Mouse (Mus musculus) forebrain, embryonic 15.5 days (tissue): ENCODE data around the gene Arhgef15. TPM values are rescaled to one million over a fixed set of nuclear protein-coding genes. Genes with fewer than 3 reads are reported as not detected.
A peak's percentile ranks its signal among the peaks of the same experiment; 100 is the strongest.
"Not testable (repeated sequence)": the region's sequence is repeated elsewhere in the genome, so short reads cannot be mapped to it uniquely, and the experiment has no call there.

Experiments used
- ATAC-seq: fragments of 200-750 bp; cut with Nextera tagmentation; replicated peaks from 2 replicates; pipeline ENCODE4 v1.8.0; 2017; ENCODE audit warnings: mild to moderate bottlenecking, moderate TSS enrichment, moderate library complexity
- H3K27ac ChIP-seq: fragments of 300-500 bp; sonication (generic); replicated peaks from 2 replicates; pipeline ENCODE4 v1.5.1; 2015; ENCODE audit warnings: mild to moderate bottlenecking, inconsistent platforms
- H3K27me3 ChIP-seq: fragments of 300-500 bp; sonication (generic); 2 replicates; pipeline ENCODE4 v1.6.1; 2015; ENCODE audit warnings: inconsistent platforms
- H3K36me3 ChIP-seq: fragments of 300-500 bp; sonication (generic); 2 replicates; pipeline ENCODE4 v1.6.1; 2015; ENCODE audit warnings: mild to moderate bottlenecking, inconsistent platforms
- H3K4me1 ChIP-seq: fragments of 300-500 bp; sonication (generic); 2 replicates; pipeline ENCODE4 v1.6.1; 2015; ENCODE audit warnings: inconsistent platforms
- H3K4me2 ChIP-seq: fragments of 300-500 bp; sonication (generic); replicated peaks from 2 replicates; pipeline ENCODE4 v1.6.1; 2015; ENCODE audit warnings: mild to moderate bottlenecking, inconsistent platforms
- H3K4me3 ChIP-seq: fragments of 300-500 bp; sonication (generic); 2 replicates; pipeline ENCODE4 v1.5.1; 2015; ENCODE audit warnings: mild to moderate bottlenecking, inconsistent platforms
- H3K9ac ChIP-seq: fragments of 300-500 bp; sonication (generic); replicated peaks from 2 replicates; pipeline ENCODE4 v1.6.1; 2015; ENCODE audit warnings: mild to moderate bottlenecking, inconsistent platforms
- H3K9me3 ChIP-seq: fragments of 300-500 bp; sonication (generic); 2 replicates; pipeline ENCODE4 v1.6.1; 2016; ENCODE audit warnings: inconsistent platforms
- WGBS: fragments of 180-500 bp; shearing (Covaris S2); methylation state at CpG from one replicate; pipeline ENCODE4 v1.1.7; 2015; ENCODE audit warnings: mixed read lengths; 5-methylcytosine and 5-hydroxymethylcytosine counted together
- polyA plus RNA-seq: library from polyadenylated mRNA; unstranded; fragments of >200 nt; fragmentation: Nextera tagmentation; extraction: Ambion mirVana; gene quantifications from 2 replicates; pipeline ENCODE4 v1.2.1, GENCODE M21; 2015

Gene Arhgef15
- polyA plus RNA-seq, 1 experiment from 2014 or later, result 8.2 TPM

GRCm38 (mm10) chr11:68975601-68976000 lies 18.3 kb upstream of the Arhgef15 start:
- Histone ChIP-seq H3K36me3 (no peaks in the 10 kb centered on the region), H3K4me1 (peaks cover 11% of the 10 kb centered on the region), H3K9ac (no peak overlapping the region), H3K4me2 (no peak overlapping the region), H3K9me3 (no peaks in the 10 kb centered on the region), H3K27me3 (no peaks in the 10 kb centered on the region), H3K27ac (no peak overlapping the region), H3K4me3 (no peak overlapping the region)
- no peak for ATAC-seq
- 76% methylated on average over 1 of the region's 1 CpGs for WGBS

GRCm38 (mm10) chr11:68975085-68975484 lies 17.8 kb upstream of the Arhgef15 start, which contains the start of gene Rangrf:
Gene Rangrf, minus strand, starts transcription at chr11:68975185.
- no peaks in the 10 kb centered on the region for H3K27me3 ChIP-seq
- WGBS, result 86% methylated on average over 7 of the region's 7 CpGs
- H3K9me3 ChIP-seq, result no peaks in the 10 kb centered on the region
- no peak within 1 kb of the TSS for H3K27ac ChIP-seq
- no peak for ATAC-seq
- H3K36me3 ChIP-seq, result no peaks in the 10 kb centered on the region
- peak within 1 kb of the TSS; percentile 69 for H3K4me2 ChIP-seq
- H3K9ac ChIP-seq, result peak within 1 kb of the TSS; percentile 35; the same call in 1 of the 2 replicates
- peaks cover 11% of the 10 kb centered on the region for H3K4me1 ChIP-seq
- peak within 1 kb of the TSS; percentile 46 for H3K4me3 ChIP-seq

- ATAC-seq, result no peak; the same call in 1 of the 2 replicates
- peak overlapping the region; percentile 46 for H3K4me3 ChIP-seq
- H3K27ac ChIP-seq, result no peak overlapping the region
- 22% methylated on average over 6 of the region's 6 CpGs for WGBS
- no peaks in the 10 kb centered on the region for H3K9me3 ChIP-seq
- H3K4me2 ChIP-seq, result peak overlapping the region; percentile 69
- H3K9ac ChIP-seq, result peak overlapping the region; percentile 35
- H3K27me3 ChIP-seq, result no peaks in the 10 kb centered on the region
- H3K36me3 ChIP-seq, result no peaks in the 10 kb centered on the region
- peaks cover 11% of the 10 kb centered on the region for H3K4me1 ChIP-seq
Observed at GRCm38 (mm10) chr11:68974059-68974450, 16.8 kb upstream of the Arhgef15 start.

GRCm38 (mm10) chr11:68973250-68974058 lies 16.2 kb upstream of the Arhgef15 start:
- peak; percentile 92 for ATAC-seq
- Histone ChIP-seq H3K4me3 (peak overlapping the region; percentile 46), H3K4me1 (peaks cover 13% of the 10 kb centered on the region), H3K4me2 (peak overlapping the region; percentile 69), H3K9ac (peak overlapping the region; percentile 35)
- H3K9me3 ChIP-seq, H3K36me3 ChIP-seq, H3K27me3 ChIP-seq, H3K27ac ChIP-seq: not testable (repeated sequence)
- WGBS, result under 1% methylated on average over 38 of the region's 38 CpGs

- Histone ChIP-seq H3K4me2 (no peak overlapping the region), H3K27ac (no peak overlapping the region), H3K9me3 (no peaks in the 10 kb centered on the region), H3K4me1 (peaks cover 23% of the 10 kb centered on the region), H3K4me3 (no peak overlapping the region), H3K36me3 (no peaks in the 10 kb centered on the region), H3K27me3 (no peaks in the 10 kb centered on the region), H3K9ac (no peak overlapping the region)
- 66% methylated on average over 4 of the region's 4 CpGs for WGBS
- no peak for ATAC-seq
Observed at GRCm38 (mm10) chr11:68970232-68970631, 13.0 kb upstream of the Arhgef15 start.

- H3K4me1 ChIP-seq, result peaks cover 20% of the 10 kb centered on the region
- no peak overlapping the region for H3K27ac ChIP-seq
- H3K4me3 ChIP-seq, result no peak overlapping the region
- no peak for ATAC-seq
- 84% methylated on average over 11 of the region's 11 CpGs for WGBS
- no peak overlapping the region for H3K4me2 ChIP-seq
- H3K36me3 ChIP-seq, result no peaks in the 10 kb centered on the region
- H3K9ac ChIP-seq, result no peak overlapping the region
- H3K27me3 ChIP-seq, result no peaks in the 10 kb centered on the region
- H3K9me3 ChIP-seq, result no peaks in the 10 kb centered on the region
Observed at GRCm38 (mm10) chr11:68968752-68969151, 11.5 kb upstream of the Arhgef15 start.

GRCm38 (mm10) chr11:68967337-68968282 lies 10.3 kb upstream of the Arhgef15 start, which contains the start of gene Slc25a35:
Gene Slc25a35, plus strand, starts transcription at chr11:68968131.
- peak within 1 kb of the TSS; percentile 91 for H3K4me2 ChIP-seq
- ATAC-seq, result peak; percentile 95
- peaks cover 13% of the 10 kb centered on the region for H3K4me1 ChIP-seq
- H3K4me3 ChIP-seq, result peak within 1 kb of the TSS; percentile 53
- WGBS, result under 1% methylated on average over 50 of the region's 50 CpGs
- H3K27ac ChIP-seq, result peak within 1 kb of the TSS; percentile 55
- H3K9me3 ChIP-seq, result no peaks in the 10 kb centered on the region
- H3K9ac ChIP-seq, result peak within 1 kb of the TSS; percentile 64
- no peaks in the 10 kb centered on the region for H3K27me3 ChIP-seq
- no peaks in the 10 kb centered on the region for H3K36me3 ChIP-seq

- peaks cover 12% of the 10 kb centered on the region for H3K4me1 ChIP-seq
- no peaks in the 10 kb centered on the region for H3K27me3 ChIP-seq
- no peaks in the 10 kb centered on the region for H3K36me3 ChIP-seq
- no peak overlapping the region for H3K9ac ChIP-seq
- 46% methylated on average over 1 of the region's 1 CpGs for WGBS
- no peak overlapping the region for H3K4me2 ChIP-seq
- no peaks in the 10 kb centered on the region for H3K9me3 ChIP-seq
- no peak for ATAC-seq
- no peak overlapping the region for H3K27ac ChIP-seq
- no peak overlapping the region for H3K4me3 ChIP-seq
Observed at GRCm38 (mm10) chr11:68966554-68966953, 9.3 kb upstream of the Arhgef15 start.

GRCm38 (mm10) chr11:68965845-68966244 lies 8.6 kb upstream of the Arhgef15 start:
- H3K4me2 ChIP-seq, result no peak overlapping the region
- H3K4me1 ChIP-seq, result peaks cover 12% of the 10 kb centered on the region
- 28% methylated on average over 3 of the region's 3 CpGs for WGBS
- no peaks in the 10 kb centered on the region for H3K36me3 ChIP-seq
- no peak for ATAC-seq
- H3K9ac ChIP-seq, result no peak overlapping the region
- H3K4me3 ChIP-seq, result no peak overlapping the region
- H3K27ac ChIP-seq, result no peak overlapping the region
- no peaks in the 10 kb centered on the region for H3K9me3 ChIP-seq
- H3K27me3 ChIP-seq, result no peaks in the 10 kb centered on the region

- H3K9ac ChIP-seq, result no peak overlapping the region
- no peak overlapping the region for H3K4me2 ChIP-seq
- H3K4me3 ChIP-seq, result no peak overlapping the region
- H3K4me1 ChIP-seq, result peaks cover 12% of the 10 kb centered on the region
- H3K36me3 ChIP-seq, result no peaks in the 10 kb centered on the region
- H3K9me3 ChIP-seq, result no peaks in the 10 kb centered on the region
- H3K27ac ChIP-seq, result no peak overlapping the region
- no peaks in the 10 kb centered on the region for H3K27me3 ChIP-seq
- ATAC-seq, result no peak
Observed at GRCm38 (mm10) chr11:68965050-68965449, 7.8 kb upstream of the Arhgef15 start.

- Histone ChIP-seq H3K9me3 (no peaks in the 10 kb centered on the region), H3K4me1 (peaks cover 10% of the 10 kb centered on the region), H3K4me2 (no peak overlapping the region), H3K36me3 (no peaks in the 10 kb centered on the region), H3K27ac (no peak overlapping the region), H3K9ac (no peak overlapping the region), H3K4me3 (no peak overlapping the region), H3K27me3 (no peaks in the 10 kb centered on the region)
- WGBS, result 90% methylated on average over 2 of the region's 2 CpGs
- no peak for ATAC-seq
Observed at GRCm38 (mm10) chr11:68963405-68963804, 6.1 kb upstream of the Arhgef15 start.

GRCm38 (mm10) chr11:68962159-68962558 lies 4.9 kb upstream of the Arhgef15 start:
- H3K4me2 ChIP-seq, ATAC-seq, H3K4me1 ChIP-seq, H3K9me3 ChIP-seq, H3K4me3 ChIP-seq, H3K9ac ChIP-seq, H3K27me3 ChIP-seq, H3K27ac ChIP-seq, H3K36me3 ChIP-seq: not testable (repeated sequence)
- WGBS, result 20% methylated on average over 11 of the region's 11 CpGs
